Mouse (Mus musculus) gastrocnemius, adult 8-10 months (tissue): ENCODE results near the gene Slc2a4. TPM values are rescaled to one million over a fixed set of nuclear protein-coding genes. Genes with fewer than 3 reads are reported as not detected.

Experiments used
- DNase-seq, 2 experiments: peaks; one replicate each; pipeline ENCODE4 v3.0.0; 2022; ENCODE audit warnings: low spot score in 2 of 2
- total RNA-seq, 4 experiments: library from RNA; stranded (reverse); gene quantifications; 2 replicates each; pipeline ENCODE4 v1.2.4; 2022

The Slc2a4 gene
- 100 to 1,000 TPM; 397 to 490 (median 424) TPM for total RNA-seq

GRCm38 (mm10) chr11:69948066-69948762 lies at the start of gene Slc2a4:
Slc2a4 (minus strand) TSS chr11:69948188.
- DNase-seq, result peak; percentile 95 to 96

- peak; percentile 85 to 90 for DNase-seq
These were observed 49.1 kb upstream of the Slc2a4 start for GRCm38 (mm10) chr11:69997070-69997509.

GRCm38 (mm10) chr11:69996161-69997061 lies 48.4 kb upstream of the Slc2a4 start:
- DNase-seq, result peak in 1 of 2 experiments; percentile 38

- peak; percentile 94 to 98 for DNase-seq
These were observed 47.5 kb upstream of the Slc2a4 start, which contains the start of gene Phf23 for GRCm38 (mm10) chr11:69995391-69995960. Phf23 (plus strand) TSS chr11:69995777.

GRCm38 (mm10) chr11:69994401-69995090 lies 46.6 kb upstream of the Slc2a4 start:
- no peak for DNase-seq

- DNase-seq, result no peak
These were observed 44.9 kb upstream of the Slc2a4 start for GRCm38 (mm10) chr11:69992932-69993331.

- DNase-seq, result no peak
These were observed 44.4 kb upstream of the Slc2a4 start for GRCm38 (mm10) chr11:69992396-69992795.

- no peak for DNase-seq
These were observed 43.7 kb upstream of the Slc2a4 start for GRCm38 (mm10) chr11:69991711-69992110.

GRCm38 (mm10) chr11:69990850-69991691 lies 43.1 kb upstream of the Slc2a4 start, which contains the start of gene Gabarap:
Gabarap (plus strand) TSS chr11:69991143.
- DNase-seq, result peak; percentile 93 to 95

GRCm38 (mm10) chr11:69989949-69990348 lies 42.0 kb upstream of the Slc2a4 start:
- DNase-seq, result no peak

GRCm38 (mm10) chr11:69984431-69984830 lies 36.4 kb upstream of the Slc2a4 start:
- DNase-seq, result no peak

- DNase-seq, result peak; percentile 66 to 75
These were observed 35.4 kb upstream of the Slc2a4 start for GRCm38 (mm10) chr11:69983377-69983776.

GRCm38 (mm10) chr11:69982877-69983276 lies 34.9 kb upstream of the Slc2a4 start:
- peak; percentile 52 to 65 for DNase-seq

GRCm38 (mm10) chr11:69982225-69982624 lies 34.2 kb upstream of the Slc2a4 start, which contains the start of gene Elp5:
Elp5 (minus strand) TSS chr11:69982517.
- DNase-seq, result no peak

- no peak for DNase-seq
These were observed 33.3 kb upstream of the Slc2a4 start, which contains the start of gene Ctdnep1 for GRCm38 (mm10) chr11:69981141-69981762. Ctdnep1 (plus strand) TSS chr11:69981156.

GRCm38 (mm10) chr11:69980196-69981140 lies 32.5 kb upstream of the Slc2a4 start:
- peak; percentile 96 to 98 for DNase-seq

GRCm38 (mm10) chr11:69979827-69980195 lies 31.8 kb upstream of the Slc2a4 start:
- DNase-seq, result no peak

- no peak for DNase-seq
These were observed 28.3 kb upstream of the Slc2a4 start for GRCm38 (mm10) chr11:69976271-69976670.
